Mouse (Mus musculus): ENCODE measurements around the gene Ctnnb1.
"Not testable (repeated sequence)": the region's sequence is repeated elsewhere in the genome, so short reads cannot be mapped to it uniquely, and the experiment has no call there.

Ctnnb1 gene

GRCm38 (mm10) chr9:120929081-120929480, at the start of gene Ctnnb1:
Gene Ctnnb1, plus strand, starts transcription at chr9:120929216.
- DNase-seq (ENCODE audit: low spot score), result no peak

- DNase-seq (ENCODE audit: low spot score), result no peak
Measured at GRCm38 (mm10) chr9:120880286-120880685, 48.7 kb upstream of the Ctnnb1 start.

GRCm38 (mm10) chr9:120881121-120881520, 47.9 kb upstream of the Ctnnb1 start:
- DNase-seq (ENCODE audit: low spot score), result no peak

- no peak for DNase-seq (ENCODE audit: low spot score)
Measured at GRCm38 (mm10) chr9:120881839-120882238, 47.2 kb upstream of the Ctnnb1 start.

- DNase-seq (ENCODE audit: low spot score), result no peak
Measured at GRCm38 (mm10) chr9:120884726-120885125, 44.3 kb upstream of the Ctnnb1 start.

- no peak for DNase-seq (ENCODE audit: low spot score)
Measured at GRCm38 (mm10) chr9:120887631-120888030, 41.4 kb upstream of the Ctnnb1 start.

GRCm38 (mm10) chr9:120893435-120893834, 35.6 kb upstream of the Ctnnb1 start:
- DNase-seq (ENCODE audit: low spot score), result no peak

GRCm38 (mm10) chr9:120893971-120894370, 35.0 kb upstream of the Ctnnb1 start:
- DNase-seq (ENCODE audit: low spot score), result no peak

GRCm38 (mm10) chr9:120894376-120894775, 34.6 kb upstream of the Ctnnb1 start:
- no peak for DNase-seq (ENCODE audit: low spot score)

- DNase-seq (ENCODE audit: low spot score), result no peak
Measured at GRCm38 (mm10) chr9:120896502-120896901, 32.5 kb upstream of the Ctnnb1 start.

GRCm38 (mm10) chr9:120897269-120897668, 31.7 kb upstream of the Ctnnb1 start:
- no peak for DNase-seq (ENCODE audit: low spot score)

- DNase-seq (ENCODE audit: low spot score), result no peak
Measured at GRCm38 (mm10) chr9:120899833-120900232, 29.2 kb upstream of the Ctnnb1 start.

- no peak for DNase-seq (ENCODE audit: low spot score)
Measured at GRCm38 (mm10) chr9:120900338-120901274, 28.4 kb upstream of the Ctnnb1 start.

- DNase-seq (ENCODE audit: low spot score), result no peak
Measured at GRCm38 (mm10) chr9:120902562-120902961, 26.5 kb upstream of the Ctnnb1 start.

GRCm38 (mm10) chr9:120908461-120908860, 20.6 kb upstream of the Ctnnb1 start:
- DNase-seq (ENCODE audit: low spot score), result no peak

- DNase-seq (ENCODE audit: low spot score), result no peak
Measured at GRCm38 (mm10) chr9:120913152-120913551, 15.9 kb upstream of the Ctnnb1 start.

GRCm38 (mm10) chr9:120914429-120914828, 14.6 kb upstream of the Ctnnb1 start:
- no peak for DNase-seq (ENCODE audit: low spot score)

GRCm38 (mm10) chr9:120914877-120915459, 14.0 kb upstream of the Ctnnb1 start:
- no peak for DNase-seq (ENCODE audit: low spot score)

GRCm38 (mm10) chr9:120917619-120918018, 11.4 kb upstream of the Ctnnb1 start:
- DNase-seq (ENCODE audit: low spot score), result not testable (repeated sequence)

GRCm38 (mm10) chr9:120918211-120918610, 10.8 kb upstream of the Ctnnb1 start:
- DNase-seq (ENCODE audit: low spot score), result no peak

GRCm38 (mm10) chr9:120918642-120919041, 10.4 kb upstream of the Ctnnb1 start:
- DNase-seq (ENCODE audit: low spot score), result no peak

- DNase-seq (ENCODE audit: low spot score), result no peak
Measured at GRCm38 (mm10) chr9:120919130-120919529, 9.9 kb upstream of the Ctnnb1 start.

GRCm38 (mm10) chr9:120926126-120926525, 2.9 kb upstream of the Ctnnb1 start:
- no peak for DNase-seq (ENCODE audit: low spot score)
